Mouse (Mus musculus) adrenal gland, adult 18-20 months (tissue): Measurements from ENCODE around the gene Eftud2. TPM values are rescaled to one million over a fixed set of nuclear protein-coding genes. Genes with fewer than 3 reads are reported as not detected.

ENCODE experiments used
- DNase-seq, 2 experiments: peaks; one replicate each; pipeline ENCODE4 v3.0.0; 2021 to 2022; ENCODE audit warnings: low spot score in 2 of 2
- total RNA-seq, 2 experiments: library from RNA; stranded (reverse); gene quantifications; 1 replicate in 1 of 2; 2 replicates in 1 of 2; pipeline ENCODE4 v1.2.3; 2021

Eftud2 gene
- total RNA-seq, 2 experiments from 2014 or later = 64.6 to 70.2 TPM

GRCm38 (mm10) chr11:102819783-102820385, 60.9 kb downstream of the Eftud2 start:
- no peak for DNase-seq

DNA sequence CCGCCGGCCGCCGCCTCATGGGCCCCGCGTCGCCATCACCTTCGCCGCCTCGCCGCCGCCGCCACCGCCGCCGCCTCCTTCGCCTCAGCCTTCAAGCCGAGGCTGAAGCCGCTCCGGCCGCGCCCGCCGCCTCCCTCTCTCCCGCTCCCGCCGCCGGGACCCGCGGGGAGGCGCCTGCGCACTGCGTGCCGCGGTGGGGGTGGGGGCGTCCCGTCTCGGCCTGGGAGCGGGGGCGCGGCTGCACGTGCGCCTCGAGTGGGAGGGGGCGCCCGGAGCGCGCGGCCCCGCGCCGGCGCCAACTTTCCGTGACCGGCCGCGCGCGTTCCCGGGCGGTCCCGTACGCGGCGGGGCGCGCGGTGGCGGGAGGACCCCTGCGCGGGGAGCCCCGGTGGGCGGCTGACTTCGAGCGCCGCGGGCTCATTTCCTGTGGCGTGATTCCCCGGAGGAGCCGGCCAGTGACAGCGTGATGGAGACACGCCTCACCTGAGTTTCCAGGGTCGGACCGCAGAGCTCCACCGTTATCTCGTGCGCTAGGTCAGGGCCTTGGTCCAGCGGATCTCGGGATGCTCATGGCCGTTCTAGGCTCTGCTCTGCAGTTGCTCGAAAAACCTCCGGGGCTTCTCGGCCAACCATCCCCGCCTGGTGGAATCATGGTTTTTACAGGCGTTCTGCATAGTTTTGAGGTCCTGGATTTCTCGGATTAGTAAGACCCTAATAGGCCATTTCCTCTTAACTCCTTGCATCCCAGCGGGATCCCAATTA, 61.6 kb downstream of the Eftud2 start, which contains the start of gene Gjc1:
TSS of gene Gjc1 (minus strand) at position 680 of the 762 bp plus-strand sequence.
- peak; percentile 70 to 79 for DNase-seq

GRCm38 (mm10) chr11:102818121-102819020, 62.4 kb downstream of the Eftud2 start:
- DNase-seq = peak; percentile 29 to 59

DNA sequence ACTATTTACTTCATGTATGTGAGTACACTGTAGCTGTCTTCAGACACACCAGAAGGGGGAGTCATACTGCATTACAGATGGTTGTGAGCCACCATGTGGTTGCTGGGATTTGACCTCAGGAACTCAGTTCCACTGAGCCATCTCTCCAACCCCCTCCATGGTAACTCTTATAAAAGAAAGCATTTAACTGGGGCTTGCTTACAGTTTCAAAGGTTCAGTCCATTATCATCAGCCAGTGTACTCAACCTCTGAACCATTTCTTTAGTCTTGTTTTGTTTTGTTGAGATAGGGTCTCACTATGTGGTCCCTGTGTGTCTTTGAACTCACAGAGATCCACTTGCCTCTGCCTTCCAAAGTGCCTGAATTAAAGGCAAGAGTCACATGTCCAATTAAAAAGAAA, 65.9 kb downstream of the Eftud2 start:
- DNase-seq = no peak

DNA sequence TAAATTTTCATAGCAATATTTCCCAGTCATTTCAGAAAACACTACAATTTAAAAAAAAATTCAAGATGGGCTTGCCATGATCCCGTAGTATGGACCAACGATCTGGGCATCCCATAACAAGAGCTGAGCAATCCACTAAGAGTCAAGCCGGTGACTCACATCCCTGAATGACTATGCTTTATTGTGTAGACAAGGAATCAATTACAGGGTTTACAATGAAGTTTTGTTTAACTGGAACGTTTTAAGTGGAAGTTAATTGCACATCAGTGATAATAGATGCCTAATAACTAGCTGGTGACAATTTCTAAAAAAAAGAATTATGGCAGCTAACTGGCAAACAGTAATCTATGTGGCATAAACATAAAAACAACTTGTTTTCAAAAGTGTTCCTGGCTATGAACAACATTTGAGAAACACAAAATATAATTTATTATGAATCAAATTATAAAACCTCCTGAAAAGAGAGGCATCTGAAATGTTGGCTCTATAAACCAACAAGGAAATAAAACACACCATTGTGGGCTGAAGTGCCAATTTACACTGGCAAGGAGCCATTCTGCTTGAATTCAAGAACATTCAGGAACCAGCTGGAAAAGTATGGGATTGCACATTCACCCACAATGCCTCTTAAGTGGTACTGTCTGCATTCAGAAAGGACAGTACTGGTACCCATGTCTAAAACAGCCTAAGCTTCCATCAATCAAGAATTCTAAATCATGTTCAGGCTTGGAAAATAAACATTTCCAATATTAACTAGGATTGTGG, 69.9 kb downstream of the Eftud2 start:
- no peak for DNase-seq

DNA sequence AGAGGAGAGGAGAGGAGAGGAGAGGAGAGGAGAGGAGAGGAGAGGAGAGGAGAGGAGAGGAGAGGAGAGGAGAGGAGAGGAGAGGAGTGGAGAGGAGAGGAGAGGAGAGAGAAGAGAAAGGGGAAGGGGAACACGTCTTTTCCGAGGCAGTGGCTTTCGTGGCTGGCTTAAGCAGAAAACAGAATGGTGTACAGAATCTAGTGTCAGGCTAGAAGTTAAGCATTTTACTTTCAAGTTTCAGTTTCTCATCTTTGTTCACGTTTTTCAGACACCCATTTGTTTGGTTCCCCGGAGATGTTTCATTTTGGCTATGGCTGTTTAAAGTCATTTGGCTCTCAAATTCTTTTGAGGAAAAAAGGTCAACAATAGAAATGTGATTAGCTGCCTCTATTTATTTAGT, 72.5 kb downstream of the Eftud2 start:
- no peak for DNase-seq

- no peak for DNase-seq
These were observed 77.3 kb downstream of the Eftud2 start for GRCm38 (mm10) chr11:102803453-102803852.

DNA sequence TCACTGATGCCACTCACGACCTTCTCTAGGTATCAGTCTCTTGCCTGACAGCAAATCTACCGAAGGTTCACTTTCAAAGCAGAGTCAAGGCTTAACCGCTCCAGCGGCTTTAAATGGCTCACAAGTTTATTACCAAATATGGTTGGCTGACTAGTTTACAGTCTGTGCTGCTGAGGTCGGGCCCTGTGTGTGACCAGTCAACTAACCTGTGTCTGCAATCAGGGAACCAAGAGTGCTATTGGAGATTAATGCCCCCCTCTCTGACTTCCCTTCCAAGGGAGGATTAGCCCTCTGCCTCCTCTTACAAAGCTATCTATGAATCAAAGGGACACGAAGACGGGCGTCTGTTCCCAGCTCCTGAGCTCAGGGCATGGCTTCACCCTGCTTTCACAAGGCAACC, 86.6 kb downstream of the Eftud2 start:
- no peak for DNase-seq

DNA sequence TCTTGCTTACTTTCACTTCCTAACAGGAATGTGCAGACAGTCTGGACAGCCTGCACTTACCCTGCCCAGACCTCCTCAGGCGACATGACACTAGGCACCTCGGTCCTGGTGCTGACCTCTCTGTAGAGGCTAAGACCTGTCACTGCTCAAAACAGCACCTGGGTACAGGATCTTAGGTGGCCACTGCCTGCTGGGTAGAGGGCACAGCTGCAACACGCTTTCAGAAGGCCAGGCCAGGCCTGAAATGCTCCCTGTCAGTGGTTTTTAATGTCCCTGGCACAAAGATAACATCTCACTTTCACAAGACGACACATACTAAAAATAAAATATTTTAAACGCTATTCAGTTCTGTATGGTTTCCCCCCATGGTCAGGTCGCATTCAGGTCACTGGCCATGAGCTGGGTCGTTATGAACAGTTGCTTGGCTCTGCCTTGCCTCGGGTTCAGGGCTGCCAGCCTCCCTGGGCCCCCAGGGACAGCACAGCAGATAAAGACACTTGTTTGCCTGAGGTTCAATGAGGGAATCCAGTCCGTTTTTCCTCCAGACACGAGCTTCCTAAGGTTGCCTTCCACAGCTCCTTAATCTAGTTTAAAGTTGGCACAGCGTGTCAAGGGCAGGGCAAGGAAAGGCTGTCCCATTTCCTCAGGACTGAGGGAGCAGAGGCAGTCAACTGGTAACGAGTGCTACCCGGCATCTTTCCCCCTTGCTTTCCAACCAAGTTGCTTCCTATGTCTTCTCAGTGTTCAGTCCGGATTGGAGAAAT, 88.9 kb downstream of the Eftud2 start:
- DNase-seq = no peak

Other genes with a start within 250 kb of the Eftud2 start
- not detected for gene Meioc, start 217.3 kb downstream of the Eftud2 start, total RNA-seq
- 10 to 100 TPM; 21.7 to 30.4 TPM for gene Ccdc43, start 183.2 kb downstream of the Eftud2 start, total RNA-seq
- 1 to 10 TPM; 1.9 to 5.5 TPM for gene Adam11, start 119.5 kb downstream of the Eftud2 start, total RNA-seq
- 10 to 100 TPM; 12.0 to 16.4 TPM for gene Gjc1, start 61.3 kb downstream of the Eftud2 start, total RNA-seq
- 1 to 10 TPM; 1.2 to 4.1 TPM for gene Higd1b, start 45.1 kb downstream of the Eftud2 start, total RNA-seq
- under 1 TPM; 0.32 to 0.36 TPM for gene Ccdc103, start 219 bp upstream of the Eftud2 start, total RNA-seq
- not detected for gene Fam187a, start 4.2 kb upstream of the Eftud2 start, total RNA-seq
- 1 to 10 TPM in 1 of 2 experiments, under 1 TPM in 1; 0.76 to 1.1 TPM for gene Gfap, start 19.9 kb upstream of the Eftud2 start, total RNA-seq
- gene Kif18b, start 44.1 kb upstream of the Eftud2 start, total RNA-seq = under 1 TPM; 0.51 to 0.73 TPM
- gene C1ql1, start 65.7 kb upstream of the Eftud2 start, total RNA-seq = 10 to 100 TPM; 49.2 to 60.0 TPM
- 100 to 1,000 TPM in 1 of 2 experiments, 10 to 100 TPM in 1; 97.0 to 100 TPM for gene Nmt1, start 147.2 kb upstream of the Eftud2 start, total RNA-seq
- gene Dcakd, start 147.3 kb upstream of the Eftud2 start, total RNA-seq = 10 to 100 TPM; 44.7 to 54.1 TPM
- 10 to 100 TPM in 1 of 2 experiments, 1 to 10 TPM in 1; 6.6 to 12.0 TPM for gene Plcd3, start 220.7 kb upstream of the Eftud2 start, total RNA-seq
- gene Acbd4, start 220.7 kb upstream of the Eftud2 start, total RNA-seq = 100 to 1,000 TPM; 116 to 169 TPM
- 10 to 100 TPM; 71.1 to 83.3 TPM for gene Hexim1, start 235.2 kb upstream of the Eftud2 start, total RNA-seq